In genomic region chr7:127476855-127477254, GRCm38 (mm10) we compare ENCODE assay signal across 8 mouse cellular contexts. TPM values are rescaled to one million over a fixed set of nuclear protein-coding genes. Genes with fewer than 3 reads are reported as not detected.
DNase-seq lines count a peak whose midpoint lies in the region; ATAC-seq lines count a peak whose summit lies in the region.

No protein-coding gene starts in this region.

- peak overlapping the region; percentile 97 for H3K9ac ChIP-seq in heart, embryonic 14.5 days (ENCODE audit: low read length)
- peak overlapping the region; percentile 84; the same call in 1 of the 2 replicates for H3K9ac ChIP-seq in hindbrain, embryonic 11.5 days (ENCODE audit: low read depth, low read length)

- WGBS in heart, embryonic 14.5 days: 71% methylated on average over 4 of the region's 4 CpGs
- WGBS in hindbrain, embryonic 11.5 days: 84% methylated on average over 4 of the region's 4 CpGs
- WGBS in macrophage (ENCODE audit: missing documents): 77% methylated on average over 4 of the region's 4 CpGs

- H3K27ac ChIP-seq in heart, embryonic 14.5 days (replicated peaks in 1 of 2; ENCODE audit: control insufficient read depth in 1 of 2, insufficient read depth in 1 of 2, low read depth in 2 of 2, low read length in 2 of 2): peak overlapping the region; percentile 73 to 94; a peak in 3 of 4 replicates
- peak overlapping the region; percentile 39 for H3K27ac ChIP-seq in brown adipose tissue, adult 24 weeks (replicated peaks; ENCODE audit: low read depth, low read length)
- peak overlapping the region; percentile 95; the same call in 1 of the 2 replicates for H3K27ac ChIP-seq in hindbrain, embryonic 11.5 days (ENCODE audit: low read depth, low read length)
- peak overlapping the region; percentile 98 for H3K27ac ChIP-seq in macrophage

- H3K4me3 ChIP-seq in heart, embryonic 14.5 days (ENCODE audit: control insufficient read depth in 1 of 2, insufficient read depth in 1 of 2, low read depth in 1 of 2, low read length in 2 of 2): peak overlapping the region in 1 of 2 experiments; percentile 99; a peak in 3 of 4 replicates
- peak overlapping the region; percentile 50 for H3K4me3 ChIP-seq in brown adipose tissue, adult 24 weeks (ENCODE audit: insufficient read depth, low read depth, low read length)
- peak overlapping the region; percentile 90 for H3K4me3 ChIP-seq in hindbrain, embryonic 11.5 days (ENCODE audit: low read depth, low read length)
- peak overlapping the region; percentile 60 for H3K4me3 ChIP-seq in macrophage (ENCODE audit: inconsistent target)

- intact Hi-C loops in heart, postnatal 25 days (cut with DNase I): no loop called here
- intact Hi-C loops in gastrocnemius, postnatal 36 days (cut with DNase I): no loop called here

- no peaks in the 10 kb centered on the region for H3K9me3 ChIP-seq in heart, embryonic 14.5 days (ENCODE audit: control insufficient read depth, low read length)
- no peaks in the 10 kb centered on the region for H3K9me3 ChIP-seq in hindbrain, embryonic 11.5 days (ENCODE audit: control insufficient read depth, low read length)

- H3K4me2 ChIP-seq in heart, embryonic 14.5 days (ENCODE audit: low read length): peak overlapping the region; percentile 88
- H3K4me2 ChIP-seq in hindbrain, embryonic 11.5 days (replicated peaks; ENCODE audit: low read depth, low read length): peak overlapping the region; percentile 87; the same call in 1 of the 2 replicates

- no peaks in the 10 kb centered on the region for H3K27me3 ChIP-seq in heart, embryonic 14.5 days (ENCODE audit: control insufficient read depth, insufficient read depth, low read length)
- no peaks in the 10 kb centered on the region for H3K27me3 ChIP-seq in hindbrain, embryonic 11.5 days (ENCODE audit: control insufficient read depth, insufficient read depth, low read length)

- no peak for DNase-seq in heart, postnatal 25 days (ENCODE audit: low spot score)
- no peak for DNase-seq in hindbrain, embryonic 11.5 days (ENCODE audit: low spot score)
- no peak for DNase-seq in gastrocnemius, postnatal 36 days
- no peak for DNase-seq in spleen, postnatal 14 days (ENCODE audit: low spot score in 2 of 2)
- DNase-seq in thymus, postnatal 0 days (ENCODE audit: low spot score): no peak

- peaks cover 69% of the 10 kb centered on the region for H3K79me2 ChIP-seq in macrophage (ENCODE audit: inconsistent target)

- ATAC-seq in heart, embryonic 14.5 days (ENCODE audit: insufficient number of reproducible peaks, insufficient read depth, low FRiP score, low read depth): no peak
- ATAC-seq in hindbrain, embryonic 11.5 days (ENCODE audit: low FRiP score): no peak

- H3K36me3 ChIP-seq in heart, embryonic 14.5 days (ENCODE audit: control insufficient read depth, insufficient read depth, low read length): peaks cover 55% of the 10 kb centered on the region
- H3K36me3 ChIP-seq in hindbrain, embryonic 11.5 days (ENCODE audit: control insufficient read depth, insufficient read depth, low read length): peaks cover 24% of the 10 kb centered on the region
- H3K36me3 ChIP-seq in macrophage (ENCODE audit: inconsistent target): peaks cover 41% of the 10 kb centered on the region

- peaks cover 7 to 30% of the 10 kb centered on the region in 2 experiments; a peak in 3 of 4 replicates for H3K4me1 ChIP-seq in heart, embryonic 14.5 days (ENCODE audit: control insufficient read depth in 2 of 2, insufficient read depth in 2 of 2, low read length in 2 of 2)
- peaks cover 3% of the 10 kb centered on the region; the same call in 1 of the 2 replicates for H3K4me1 ChIP-seq in brown adipose tissue, adult 24 weeks (ENCODE audit: control insufficient read depth, insufficient read depth, insufficient read length, low read length)
- peaks cover 8% of the 10 kb centered on the region; the same call in 1 of the 2 replicates for H3K4me1 ChIP-seq in hindbrain, embryonic 11.5 days (replicated peaks; ENCODE audit: control insufficient read depth, insufficient read depth, low read length)

RNA-seq across cellular contexts. Expression of gene Fbrs, which starts 2.1 kb away (rescaled TPM):
- 9.9 and 10.4 TPM in 2 replicates for polyA plus RNA-seq in heart, embryonic 14.5 days (2014; fragmentation: Nextera tagmentation; extraction: Ambion mirVana)
- total RNA-seq in heart, postnatal 25 days (2021): 10 to 100 TPM; 32.9 to 34.0 TPM
- 16.5 and 18.2 TPM in 2 replicates for polyA plus RNA-seq in brown adipose tissue, adult 24 weeks (2012; ENCODE audit: insufficient read depth, insufficient read length, missing spikeins)
- 10.5 and 15.1 TPM in 2 replicates for polyA plus RNA-seq in hindbrain, embryonic 11.5 days (2014; fragmentation: Nextera tagmentation; extraction: Ambion mirVana)
- total RNA-seq in macrophage (2018; cell fraction: chromatin; rRNA removed): 100 to 1,000 TPM; 231 to 699 (median 415) TPM
- 100 to 1,000 TPM; 139 to 247 (median 166) TPM for total RNA-seq in macrophage (2018; cell fraction: cytosol; rRNA removed)
- total RNA-seq in macrophage (2018; cell fraction: nucleus; rRNA removed): 100 to 1,000 TPM; 216 to 619 (median 409) TPM
- 47.3 to 163 TPM (median 92.9 TPM) in 3 replicates for polyA plus RNA-seq in macrophage (2018)
- 10 to 100 TPM; 15.0 to 24.6 TPM for total RNA-seq in gastrocnemius, postnatal 36 days (2021)
- 14.6 and 20.0 TPM in 2 replicates for polyA plus RNA-seq in thymus, postnatal 0 days (2015; fragmentation: Nextera tagmentation; extraction: Ambion mirVana)

RNA-seq across cellular contexts. Expression of gene Prr14, which starts 17.4 kb away (rescaled TPM):
- polyA plus RNA-seq in heart, embryonic 14.5 days (2014; fragmentation: Nextera tagmentation; extraction: Ambion mirVana): 31.5 and 37.5 TPM in 2 replicates
- total RNA-seq in heart, postnatal 25 days (2021): 10 to 100 TPM; 26.0 to 26.3 TPM
- 26.0 and 27.1 TPM in 2 replicates for polyA plus RNA-seq in brown adipose tissue, adult 24 weeks (2012; ENCODE audit: insufficient read depth, insufficient read length, missing spikeins)
- 61.4 and 72.1 TPM in 2 replicates for polyA plus RNA-seq in hindbrain, embryonic 11.5 days (2014; fragmentation: Nextera tagmentation; extraction: Ambion mirVana)
- 100 to 1,000 TPM; 101 to 468 (median 170) TPM for total RNA-seq in macrophage (2018; cell fraction: chromatin; rRNA removed)
- total RNA-seq in macrophage (2018; cell fraction: cytosol; rRNA removed): 10 to 100 TPM; 40.3 to 81.1 (median 50.0) TPM
- 100 to 1,000 TPM in 22 of 26 experiments, 10 to 100 TPM in 4; 78.6 to 416 (median 129) TPM for total RNA-seq in macrophage (2018; cell fraction: nucleus; rRNA removed)
- 31.6 to 54.9 TPM (median 50.8 TPM) in 3 replicates for polyA plus RNA-seq in macrophage (2018)
- 10 to 100 TPM; 14.7 to 19.3 TPM for total RNA-seq in gastrocnemius, postnatal 36 days (2021)
- 51.0 and 54.6 TPM in 2 replicates for polyA plus RNA-seq in thymus, postnatal 0 days (2015; fragmentation: Nextera tagmentation; extraction: Ambion mirVana)

RNA-seq across cellular contexts. Expression of gene Zfp689, which starts 27.9 kb away (rescaled TPM):
- polyA plus RNA-seq in heart, embryonic 14.5 days (2014; fragmentation: Nextera tagmentation; extraction: Ambion mirVana): 4.0 and 4.9 TPM in 2 replicates
- 1 to 10 TPM; 1.7 to 1.9 TPM for total RNA-seq in heart, postnatal 25 days (2021)
- polyA plus RNA-seq in brown adipose tissue, adult 24 weeks (2012; ENCODE audit: insufficient read depth, insufficient read length, missing spikeins): 0.40 and 1.3 TPM in 2 replicates
- 12.8 and 13.5 TPM in 2 replicates for polyA plus RNA-seq in hindbrain, embryonic 11.5 days (2014; fragmentation: Nextera tagmentation; extraction: Ambion mirVana)
- 1 to 10 TPM in 7 of 26 experiments, under 1 TPM in 15, not detected in 4; 0.25 to 3.3 (median 0.84) TPM for total RNA-seq in macrophage (2018; cell fraction: chromatin; rRNA removed)
- total RNA-seq in macrophage (2018; cell fraction: cytosol; rRNA removed): 1 to 10 TPM in 17 of 26 experiments, under 1 TPM in 9; 0.42 to 3.0 (median 1.4) TPM
- total RNA-seq in macrophage (2018; cell fraction: nucleus; rRNA removed): 1 to 10 TPM in 10 of 26 experiments, under 1 TPM in 16; 0.35 to 2.7 (median 0.95) TPM
- 1.0 to 1.9 TPM (median 1.0 TPM) in 3 replicates for polyA plus RNA-seq in macrophage (2018)
- under 1 TPM; 0.69 to 0.87 TPM for total RNA-seq in gastrocnemius, postnatal 36 days (2021)
- 4.3 and 4.7 TPM in 2 replicates for polyA plus RNA-seq in thymus, postnatal 0 days (2015; fragmentation: Nextera tagmentation; extraction: Ambion mirVana)

RNA-seq across cellular contexts. Expression of gene Srcap, which starts 34.9 kb away (rescaled TPM):
- 40.1 and 40.4 TPM in 2 replicates for polyA plus RNA-seq in heart, embryonic 14.5 days (2014; fragmentation: Nextera tagmentation; extraction: Ambion mirVana)
- 10 to 100 TPM; 54.4 to 58.7 TPM for total RNA-seq in heart, postnatal 25 days (2021)
- polyA plus RNA-seq in brown adipose tissue, adult 24 weeks (2012; ENCODE audit: insufficient read depth, insufficient read length, missing spikeins): 21.6 and 24.7 TPM in 2 replicates
- polyA plus RNA-seq in hindbrain, embryonic 11.5 days (2014; fragmentation: Nextera tagmentation; extraction: Ambion mirVana): 58.1 and 81.5 TPM in 2 replicates
- 100 to 1,000 TPM; 208 to 357 (median 289) TPM for total RNA-seq in macrophage (2018; cell fraction: chromatin; rRNA removed)
- total RNA-seq in macrophage (2018; cell fraction: cytosol; rRNA removed): 10 to 100 TPM; 27.7 to 59.0 (median 39.6) TPM
- 100 to 1,000 TPM; 112 to 214 (median 157) TPM for total RNA-seq in macrophage (2018; cell fraction: nucleus; rRNA removed)
- 14.3 to 15.8 TPM (median 15.4 TPM) in 3 replicates for polyA plus RNA-seq in macrophage (2018)
- total RNA-seq in gastrocnemius, postnatal 36 days (2021): 10 to 100 TPM; 43.7 to 51.0 TPM
- 22.2 and 29.8 TPM in 2 replicates for polyA plus RNA-seq in thymus, postnatal 0 days (2015; fragmentation: Nextera tagmentation; extraction: Ambion mirVana)

RNA-seq across cellular contexts. Expression of gene Gm42715, which starts 42.5 kb away (rescaled TPM):
- polyA plus RNA-seq in heart, embryonic 14.5 days (2014; fragmentation: Nextera tagmentation; extraction: Ambion mirVana): 10.3 and 11.3 TPM in 2 replicates
- 10 to 100 TPM in 1 of 2 experiments, 1 to 10 TPM in 1; 10.0 to 10.1 TPM for total RNA-seq in heart, postnatal 25 days (2021)
- polyA plus RNA-seq in brown adipose tissue, adult 24 weeks (2012; ENCODE audit: insufficient read depth, insufficient read length, missing spikeins): 0.28 and 3.4 TPM in 2 replicates
- 20.0 and 26.0 TPM in 2 replicates for polyA plus RNA-seq in hindbrain, embryonic 11.5 days (2014; fragmentation: Nextera tagmentation; extraction: Ambion mirVana)
- total RNA-seq in macrophage (2018; cell fraction: chromatin; rRNA removed): 100 to 1,000 TPM in 2 of 26 experiments, 10 to 100 TPM in 24; 46.2 to 102 (median 81.0) TPM
- 10 to 100 TPM; 17.0 to 32.6 (median 21.8) TPM for total RNA-seq in macrophage (2018; cell fraction: cytosol; rRNA removed)
- total RNA-seq in macrophage (2018; cell fraction: nucleus; rRNA removed): 100 to 1,000 TPM in 1 of 26 experiments, 10 to 100 TPM in 25; 27.1 to 105 (median 69.9) TPM
- polyA plus RNA-seq in macrophage (2018): 13.1 to 13.5 TPM (median 13.2 TPM) in 3 replicates
- total RNA-seq in gastrocnemius, postnatal 36 days (2021): 1 to 10 TPM; 4.2 to 5.4 TPM
- 10.9 and 15.9 TPM in 2 replicates for polyA plus RNA-seq in thymus, postnatal 0 days (2015; fragmentation: Nextera tagmentation; extraction: Ambion mirVana)

Comparison
In these comparisons a context has a peak if more than half of its experiments do, and no peak if none do; other contexts are left out.
1. H3K27ac ChIP-seq: peak in every context shown above with its lines; median percentile 98 in macrophage; 95 in hindbrain, embryonic 11.5 days; 84 in heart, embryonic 14.5 days; 39 in brown adipose tissue, adult 24 weeks.